Mouse (Mus musculus): ENCODE measurements around the gene Btg3.

- TF ChIP-seq GATA1 (IDR thresholded peaks at IDR 0.05; ENCODE audit: low read length) (no peak), TAL1 (IDR thresholded peaks at IDR 0.05; ENCODE audit: low read length) (no peak)
Observed at GRCm38 (mm10) chr16:78314026-78314425, 63.0 kb downstream of the Btg3 start.
